Mouse (Mus musculus) embryo, embryonic 11.5 days (tissue): ENCODE results near the gene Gm4924.

Experiments
- DNase-seq: peaks from one replicate; pipeline ENCODE4 v3.0.0-alpha.2; 2012; ENCODE audit warnings: low read depth, low spot score

Gm4924 gene

GRCm38 (mm10) chr10:82354083-82355010, at the start of gene Gm4924:
TSS of gene Gm4924 (plus strand) at chr10:82354255.
- DNase-seq = peak; percentile 80

DNA sequence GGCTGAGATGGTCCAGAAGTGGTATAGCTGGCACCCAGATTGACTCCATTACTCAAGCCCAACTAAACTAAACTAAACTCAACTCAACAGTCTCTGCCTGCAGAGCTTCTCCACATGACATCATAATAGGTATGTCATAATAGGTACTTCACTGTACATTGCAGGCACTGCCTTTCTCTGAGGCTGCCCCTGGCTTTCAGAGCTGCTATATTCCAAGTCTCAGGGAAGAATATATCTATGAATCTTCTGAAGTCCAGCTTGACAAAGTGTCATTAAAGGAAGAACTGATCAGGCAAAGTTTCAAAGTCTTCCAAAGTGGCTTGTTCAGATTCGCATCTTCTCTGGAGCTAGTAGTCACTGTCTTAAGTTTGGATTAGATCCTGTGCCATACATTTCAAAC, 37.6 kb upstream of the Gm4924 start, which contains the start of gene 4932415D10Rik:
Gene 4932415D10Rik, minus strand, starts transcription at position 101 of the 400 bp plus-strand sequence.
- DNase-seq = no peak

GRCm38 (mm10) chr10:82320134-82320533, 33.9 kb upstream of the Gm4924 start:
- DNase-seq = no peak

- no peak for DNase-seq
These were observed 24.2 kb upstream of the Gm4924 start for GRCm38 (mm10) chr10:82329826-82330225.

DNA sequence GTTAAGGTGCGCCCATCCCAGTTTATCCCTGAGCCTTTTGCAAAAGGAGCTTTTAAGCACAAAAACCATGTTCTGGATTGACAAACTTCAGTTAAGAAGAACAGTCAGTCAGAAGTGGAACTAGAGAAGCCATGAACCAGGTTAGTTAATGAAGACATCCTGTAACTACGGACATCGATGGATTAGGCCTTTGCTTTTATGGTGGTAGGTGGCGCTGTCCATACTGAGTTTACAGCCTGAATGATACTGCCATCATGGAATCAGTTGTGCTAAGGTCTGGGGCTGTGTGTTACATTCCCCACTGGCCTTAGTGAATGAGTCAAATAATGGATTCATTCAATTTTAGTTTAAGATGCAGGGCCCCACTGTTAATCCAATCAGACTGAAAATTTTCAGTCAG, 1.3 kb downstream of the Gm4924 start:
- no peak for DNase-seq

DNA sequence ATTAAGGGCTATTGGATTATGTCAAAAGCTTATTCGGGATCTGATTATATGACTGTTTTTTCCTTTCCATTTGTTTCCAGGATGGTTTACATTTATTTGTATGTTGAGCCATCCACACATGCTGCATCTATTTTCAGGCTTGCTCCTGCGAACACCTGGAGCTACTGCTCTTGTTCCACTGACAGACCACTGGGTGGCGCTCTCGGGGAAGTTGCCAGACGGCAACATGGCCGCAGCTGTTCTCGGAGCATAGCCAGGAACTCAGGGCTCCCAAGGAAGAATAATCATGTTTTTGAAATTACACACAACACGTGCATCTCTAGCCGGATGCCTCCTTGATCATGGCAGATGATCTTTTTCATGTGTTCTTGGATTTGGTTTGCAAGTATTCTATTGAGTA, 7.9 kb downstream of the Gm4924 start:
- DNase-seq = no peak

GRCm38 (mm10) chr10:82382992-82383391, 28.9 kb downstream of the Gm4924 start:
- no peak for DNase-seq

DNA sequence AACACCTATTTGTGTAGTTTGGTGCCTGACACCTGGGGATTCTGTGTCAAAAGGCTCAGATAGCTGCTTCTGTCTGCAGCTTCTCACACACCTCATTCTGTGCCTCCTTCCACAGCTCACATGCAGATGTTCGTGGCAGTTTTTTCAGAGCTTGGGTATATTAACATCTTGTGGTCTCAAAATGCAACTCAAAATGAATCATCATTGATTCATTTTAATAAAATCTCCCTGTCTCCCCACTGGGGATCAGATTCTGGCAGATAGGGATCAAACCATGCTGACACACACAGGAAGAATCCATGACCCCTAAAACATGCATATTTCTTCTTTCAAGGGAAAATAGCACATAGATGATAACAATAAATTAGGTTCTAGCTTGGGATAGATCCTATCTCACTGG, 55.5 kb downstream of the Gm4924 start:
- no peak for DNase-seq

DNA sequence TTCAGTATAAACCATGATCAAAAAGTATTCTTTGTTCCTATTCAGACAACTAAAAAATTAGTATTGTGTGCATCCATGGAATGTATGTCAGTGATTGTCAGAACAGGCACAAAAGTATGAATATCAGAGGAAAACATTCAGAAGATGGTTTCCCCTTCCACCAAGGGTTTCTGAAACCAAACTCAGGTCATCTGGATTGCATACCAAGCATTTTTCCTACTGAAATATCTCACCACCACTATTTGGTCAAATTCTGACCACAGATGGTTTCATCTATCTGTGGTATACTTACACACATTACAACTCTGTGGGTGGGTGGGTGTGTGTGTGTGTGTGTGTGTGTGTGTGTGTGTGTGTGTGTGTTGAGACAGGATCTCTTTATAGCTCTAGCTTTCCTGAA, 69.6 kb downstream of the Gm4924 start:
- no peak for DNase-seq
